Comparison of ENCODE assay signal across 13 mouse cellular contexts in genomic region chr17:51882566-51882965, GRCm38 (mm10).
"Had no signal": no experiment of that assay in that cellular context is flagged by ENCODE, and none has a peak within 500 bp of the region (broad histone marks: within the 10 kb centered on the region; RNA-seq: fewer than 3 reads in every experiment).

No protein-coding gene starts in this region.

- DNase-seq: kidney, adult 18-20 months; kidney, adult 9 months; kidney, postnatal 14 days; kidney, postnatal 4 days; left cerebral cortex, postnatal 4 days; liver, embryonic 13.5 days; lung, adult 2 months; lung, postnatal 14 days; lung, postnatal 4 days; midbrain, embryonic 14.5 days; right cerebral cortex, adult 18-20 months; right cerebral cortex, postnatal 25 days; spleen, adult 18-20 months had no signal
